Mouse (Mus musculus): ENCODE data around the gene Xrn1. TPM values are rescaled to one million over a fixed set of nuclear protein-coding genes. Genes with fewer than 3 reads are reported as not detected.

Gene Xrn1
- polyA plus RNA-seq, 1 experiment from 2014 or later: 14.8 TPM

- no peak for DNase-seq (ENCODE audit: low spot score, missing footprints)
- no peak for ATAC-seq (ENCODE audit: low FRiP score)
- Histone ChIP-seq H3K27ac (ENCODE audit: low read depth, low read length) (no peak overlapping the region), H3K27me3 (ENCODE audit: control insufficient read depth, insufficient read depth, low read length) (no peaks in the 10 kb centered on the region), H3K9ac (ENCODE audit: low read length) (no peak overlapping the region), H3K4me2 (no peak overlapping the region), H3K4me3 (ENCODE audit: low read depth, low read length) (no peak overlapping the region), H3K4me1 (ENCODE audit: control insufficient read depth, insufficient read depth, low read length) (no peaks in the 10 kb centered on the region), H3K36me3 (ENCODE audit: control insufficient read depth, insufficient read depth, low read length) (peaks cover 3% of the 10 kb centered on the region; the same call in 1 of the 2 replicates), H3K9me3 (ENCODE audit: control insufficient read depth, low read length) (no peaks in the 10 kb centered on the region)
- 92% methylated on average over 3 of the region's 3 CpGs for WGBS
These were observed 5.3 kb downstream of the Xrn1 start for GRCm38 (mm10) chr9:95959732-95960428.

DNA sequence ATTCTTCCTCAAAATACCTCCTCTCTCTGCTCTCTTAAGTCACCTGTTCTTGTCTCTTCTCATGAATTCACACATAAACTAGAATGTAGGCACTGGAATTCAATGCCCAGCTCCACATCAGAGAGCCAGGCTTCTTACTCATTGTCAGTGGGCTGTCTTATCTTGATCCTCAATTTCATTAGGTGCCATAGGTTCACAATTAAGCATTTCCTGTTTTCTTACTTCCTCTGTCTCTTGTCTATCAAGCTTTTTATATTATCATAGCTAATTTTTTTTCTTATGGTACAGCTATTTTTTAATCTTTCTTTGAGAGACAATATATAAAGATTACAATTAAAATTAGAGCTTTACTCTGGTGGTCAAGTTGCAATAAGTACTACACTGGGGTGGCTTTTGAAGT lies 6.5 kb downstream of the Xrn1 start:
- Histone ChIP-seq H3K9ac (ENCODE audit: low read length) (no peak overlapping the region), H3K4me1 (ENCODE audit: control insufficient read depth, insufficient read depth, low read length) (no peaks in the 10 kb centered on the region), H3K4me3 (ENCODE audit: low read depth, low read length) (no peak overlapping the region), H3K27me3 (ENCODE audit: control insufficient read depth, insufficient read depth, low read length) (no peaks in the 10 kb centered on the region), H3K27ac (ENCODE audit: low read depth, low read length) (no peak overlapping the region), H3K9me3 (ENCODE audit: control insufficient read depth, low read length) (no peaks in the 10 kb centered on the region), H3K4me2 (no peak overlapping the region), H3K36me3 (ENCODE audit: control insufficient read depth, insufficient read depth, low read length) (peaks cover 3% of the 10 kb centered on the region; the same call in 1 of the 2 replicates)
- ATAC-seq (ENCODE audit: low FRiP score) (no peak), DNase-seq (ENCODE audit: low spot score, missing footprints) (no peak)

GRCm38 (mm10) chr9:95964037-95964436 lies 9.5 kb downstream of the Xrn1 start:
- ATAC-seq (ENCODE audit: low FRiP score): no peak
- H3K36me3 ChIP-seq (ENCODE audit: control insufficient read depth, insufficient read depth, low read length): peaks cover 6% of the 10 kb centered on the region
- 97% methylated on average over 13 of the region's 13 CpGs for WGBS

DNA sequence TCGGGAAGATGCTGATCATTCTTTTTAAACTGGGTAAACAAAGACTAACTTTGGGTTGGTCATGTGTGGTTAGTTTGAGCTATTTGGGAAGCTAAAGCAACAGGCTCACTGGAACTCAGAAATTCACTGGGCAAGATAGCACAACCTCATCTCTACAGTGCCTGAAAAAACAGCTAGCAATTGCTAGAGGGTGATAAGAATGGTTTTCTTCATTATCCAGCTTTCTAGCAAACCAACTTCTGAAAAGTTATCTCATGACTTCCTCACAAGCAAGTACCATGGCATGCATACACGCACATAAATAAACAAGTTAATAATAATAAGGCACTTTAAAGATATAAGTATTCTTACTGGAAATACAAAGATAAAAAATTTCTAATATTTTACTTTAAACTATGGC lies 23.7 kb downstream of the Xrn1 start:
- ATAC-seq (ENCODE audit: low FRiP score): no peak
- no peak overlapping the region for H3K4me3 ChIP-seq (ENCODE audit: low read depth, low read length)
- no peak for DNase-seq (ENCODE audit: low spot score, missing footprints)
- no peak overlapping the region for H3K9ac ChIP-seq (ENCODE audit: low read length)
- H3K27me3 ChIP-seq (ENCODE audit: control insufficient read depth, insufficient read depth, low read length): no peaks in the 10 kb centered on the region
- peaks cover 13% of the 10 kb centered on the region for H3K36me3 ChIP-seq (ENCODE audit: control insufficient read depth, insufficient read depth, low read length)
- WGBS: 89% methylated on average over 2 of the region's 2 CpGs
- H3K9me3 ChIP-seq (ENCODE audit: control insufficient read depth, low read length): no peaks in the 10 kb centered on the region
- no peak overlapping the region for H3K4me2 ChIP-seq
- no peaks in the 10 kb centered on the region for H3K4me1 ChIP-seq (ENCODE audit: control insufficient read depth, insufficient read depth, low read length)
- H3K27ac ChIP-seq (ENCODE audit: low read depth, low read length): no peak overlapping the region

More at GRCm38 (mm10) chr9:95964037-95964436, 9.5 kb downstream of the Xrn1 start:
- no peaks in the 10 kb centered on the region for H3K27me3 ChIP-seq (ENCODE audit: control insufficient read depth, insufficient read depth, low read length)
- no peak for DNase-seq (ENCODE audit: low spot score, missing footprints)
- no peak overlapping the region for H3K4me3 ChIP-seq (ENCODE audit: low read depth, low read length)
- no peak overlapping the region for H3K4me2 ChIP-seq
- H3K9ac ChIP-seq (ENCODE audit: low read length): no peak overlapping the region
- H3K4me1 ChIP-seq (ENCODE audit: control insufficient read depth, insufficient read depth, low read length): no peaks in the 10 kb centered on the region
- no peaks in the 10 kb centered on the region for H3K9me3 ChIP-seq (ENCODE audit: control insufficient read depth, low read length)
- no peak overlapping the region for H3K27ac ChIP-seq (ENCODE audit: low read depth, low read length)

GRCm38 (mm10) chr9:95979896-95980295 lies 25.3 kb downstream of the Xrn1 start:
- WGBS: 89% methylated on average over 6 of the region's 6 CpGs
- no peaks in the 10 kb centered on the region for H3K27me3 ChIP-seq (ENCODE audit: control insufficient read depth, insufficient read depth, low read length)
- H3K4me3 ChIP-seq (ENCODE audit: low read depth, low read length): no peak overlapping the region
- H3K9ac ChIP-seq (ENCODE audit: low read length): no peak overlapping the region
- ATAC-seq (ENCODE audit: low FRiP score): no peak
- no peaks in the 10 kb centered on the region for H3K9me3 ChIP-seq (ENCODE audit: control insufficient read depth, low read length)
- H3K27ac ChIP-seq (ENCODE audit: low read depth, low read length): no peak overlapping the region
- H3K4me1 ChIP-seq (ENCODE audit: control insufficient read depth, insufficient read depth, low read length): no peaks in the 10 kb centered on the region
- no peak overlapping the region for H3K4me2 ChIP-seq
- peak; percentile 21 for DNase-seq (ENCODE audit: low spot score, missing footprints)
- H3K36me3 ChIP-seq (ENCODE audit: control insufficient read depth, insufficient read depth, low read length): peaks cover 10% of the 10 kb centered on the region

GRCm38 (mm10) chr9:95992255-95992654 lies 37.7 kb downstream of the Xrn1 start:
- 94% methylated on average over 2 of the region's 2 CpGs for WGBS
- Histone ChIP-seq H3K9ac (ENCODE audit: low read length) (no peak overlapping the region), H3K9me3 (ENCODE audit: control insufficient read depth, low read length) (no peaks in the 10 kb centered on the region), H3K4me2 (no peak overlapping the region), H3K4me1 (ENCODE audit: control insufficient read depth, insufficient read depth, low read length) (no peaks in the 10 kb centered on the region), H3K4me3 (ENCODE audit: low read depth, low read length) (no peak overlapping the region), H3K27ac (ENCODE audit: low read depth, low read length) (no peak overlapping the region), H3K36me3 (ENCODE audit: control insufficient read depth, insufficient read depth, low read length) (peaks cover 8% of the 10 kb centered on the region; the same call in 1 of the 2 replicates), H3K27me3 (ENCODE audit: control insufficient read depth, insufficient read depth, low read length) (no peaks in the 10 kb centered on the region)
- no peak for DNase-seq (ENCODE audit: low spot score, missing footprints)
- ATAC-seq (ENCODE audit: low FRiP score): no peak

DNA sequence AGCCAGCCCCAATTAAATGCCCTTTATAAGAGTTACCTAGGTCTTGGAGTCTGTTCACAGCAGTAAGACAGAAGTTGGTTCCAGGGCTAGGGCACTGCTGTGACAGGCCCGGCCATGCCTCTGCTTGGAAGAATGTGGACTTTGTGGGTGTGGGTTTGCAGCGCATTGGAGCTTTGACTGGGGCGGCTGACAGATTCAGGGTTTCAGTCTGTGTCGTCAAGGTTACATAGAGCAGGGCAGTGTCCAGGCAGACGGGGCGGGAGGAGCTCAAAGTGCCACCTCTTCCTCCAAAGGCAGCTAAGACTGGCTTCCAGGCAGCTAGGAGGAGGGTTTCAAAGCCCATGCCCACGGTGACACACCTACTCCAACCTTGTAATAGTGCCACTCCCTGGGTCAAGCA lies 49.9 kb downstream of the Xrn1 start:
- Histone ChIP-seq H3K27ac (ENCODE audit: low read depth, low read length) (no peak overlapping the region), H3K4me2 (no peak overlapping the region), H3K27me3 (ENCODE audit: control insufficient read depth, insufficient read depth, low read length) (no peaks in the 10 kb centered on the region), H3K9me3 (ENCODE audit: control insufficient read depth, low read length) (no peaks in the 10 kb centered on the region), H3K9ac (ENCODE audit: low read length) (no peak overlapping the region), H3K4me3 (ENCODE audit: low read depth, low read length) (no peak overlapping the region), H3K4me1 (ENCODE audit: control insufficient read depth, insufficient read depth, low read length) (no peaks in the 10 kb centered on the region), H3K36me3 (ENCODE audit: control insufficient read depth, insufficient read depth, low read length) (peaks cover 6% of the 10 kb centered on the region; the same call in 1 of the 2 replicates)
- DNase-seq (ENCODE audit: low spot score, missing footprints) (no peak), ATAC-seq (ENCODE audit: low FRiP score) (no peak)
- 93% methylated on average over 7 of the region's 7 CpGs for WGBS

- H3K9ac ChIP-seq (ENCODE audit: low read length): no peak overlapping the region
- 93% methylated on average over 7 of the region's 7 CpGs for WGBS
- H3K27ac ChIP-seq (ENCODE audit: low read depth, low read length): no peak overlapping the region
- H3K27me3 ChIP-seq (ENCODE audit: control insufficient read depth, insufficient read depth, low read length): no peaks in the 10 kb centered on the region
- peaks cover 12% of the 10 kb centered on the region for H3K36me3 ChIP-seq (ENCODE audit: control insufficient read depth, insufficient read depth, low read length)
- H3K4me2 ChIP-seq: no peak overlapping the region
- DNase-seq (ENCODE audit: low spot score, missing footprints): peak; percentile 72
- ATAC-seq (ENCODE audit: low FRiP score): no peak
- no peaks in the 10 kb centered on the region for H3K4me1 ChIP-seq (ENCODE audit: control insufficient read depth, insufficient read depth, low read length)
- no peak overlapping the region for H3K4me3 ChIP-seq (ENCODE audit: low read depth, low read length)
- H3K9me3 ChIP-seq (ENCODE audit: control insufficient read depth, low read length): no peaks in the 10 kb centered on the region
These were observed 56.1 kb downstream of the Xrn1 start for GRCm38 (mm10) chr9:96010664-96011063.

DNA sequence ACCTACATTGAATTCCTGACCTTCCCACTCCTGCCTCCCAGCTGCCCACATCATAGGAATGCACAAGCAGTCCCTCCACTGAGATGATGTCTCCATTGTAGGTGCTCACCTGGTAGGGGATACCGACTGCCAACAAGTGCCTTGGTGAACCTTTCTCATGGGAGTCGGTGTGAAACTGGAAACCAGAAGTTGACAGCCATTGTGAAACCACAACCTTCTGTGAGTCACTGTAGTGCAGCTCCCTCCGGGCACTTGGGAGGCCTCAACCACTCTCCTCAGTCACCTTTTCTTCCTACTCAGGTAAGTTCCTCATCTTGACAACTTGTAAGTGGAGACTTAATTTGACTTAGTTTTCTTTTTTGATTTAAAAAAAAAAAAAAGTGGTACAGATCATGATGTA lies 69.4 kb downstream of the Xrn1 start:
- Histone ChIP-seq H3K9me3 (ENCODE audit: control insufficient read depth, low read length) (no peaks in the 10 kb centered on the region), H3K4me1 (ENCODE audit: control insufficient read depth, insufficient read depth, low read length) (no peaks in the 10 kb centered on the region), H3K27ac (ENCODE audit: low read depth, low read length) (no peak overlapping the region), H3K27me3 (ENCODE audit: control insufficient read depth, insufficient read depth, low read length) (no peaks in the 10 kb centered on the region), H3K9ac (ENCODE audit: low read length) (no peak overlapping the region), H3K4me3 (ENCODE audit: low read depth, low read length) (no peak overlapping the region), H3K4me2 (no peak overlapping the region), H3K36me3 (ENCODE audit: control insufficient read depth, insufficient read depth, low read length) (peaks cover 8% of the 10 kb centered on the region)
- 93% methylated on average over 3 of the region's 3 CpGs for WGBS
- DNase-seq (ENCODE audit: low spot score, missing footprints): peak; percentile 45
- ATAC-seq (ENCODE audit: low FRiP score): no peak

All from midbrain, embryonic 11.5 days (tissue).